Mouse (Mus musculus): ENCODE data around the gene Tctn3. TPM values are rescaled to one million over a fixed set of nuclear protein-coding genes. Genes with fewer than 3 reads are reported as not detected.
"Not testable (repeated sequence)": the region's sequence is repeated elsewhere in the genome, so short reads cannot be mapped to it uniquely, and the experiment has no call there.

Tctn3 gene
- polyA plus RNA-seq, 1 experiment from 2014 or later: 10.3 TPM

DNA sequence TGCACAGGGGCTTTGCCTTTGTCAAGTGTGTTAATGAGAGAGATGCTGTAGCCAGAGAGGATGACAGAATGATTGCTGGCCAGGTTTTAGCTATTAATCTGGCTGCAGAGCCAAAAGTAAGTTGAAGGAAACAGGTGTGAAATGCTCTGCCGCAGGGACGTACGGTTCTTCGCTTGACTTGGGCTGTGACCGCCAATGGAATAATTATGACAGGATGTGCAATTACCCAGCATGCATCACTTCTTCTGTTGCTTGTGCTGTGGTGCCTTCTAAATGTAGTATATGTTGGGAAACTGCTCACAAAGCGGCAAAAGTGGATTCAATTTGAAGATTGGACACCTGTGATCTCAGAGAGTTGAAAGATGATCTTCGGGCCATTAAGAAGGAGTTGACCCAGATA is 4.0 kb upstream of the Tctn3 start:
- H3K9me3 ChIP-seq (replicated peaks; ENCODE audit: control insufficient read depth, low read length): no peaks in the 10 kb centered on the region
- DNase-seq (ENCODE audit: low spot score): no peak
- no peaks in the 10 kb centered on the region for H3K36me3 ChIP-seq (replicated peaks; ENCODE audit: control insufficient read depth, insufficient read depth, low read depth, low read length)
- no peak overlapping the region for H3K27ac ChIP-seq (replicated peaks; ENCODE audit: low read depth, low read length)
- no peak overlapping the region for H3K4me2 ChIP-seq (ENCODE audit: low read depth, low read length)
- ATAC-seq (replicated peaks; ENCODE audit: insufficient number of reproducible peaks, low FRiP score, low TSS enrichment, low read depth): no peak
- no peaks in the 10 kb centered on the region for H3K4me1 ChIP-seq (ENCODE audit: control insufficient read depth, insufficient read depth, low read length)
- no peak overlapping the region for H3K9ac ChIP-seq (replicated peaks; ENCODE audit: low read length)
- H3K4me3 ChIP-seq (ENCODE audit: low read depth, low read length): no peak overlapping the region
- no peaks in the 10 kb centered on the region for H3K27me3 ChIP-seq (ENCODE audit: control insufficient read depth, insufficient read depth, low read length)
- WGBS: 75% methylated on average over 7 of the region's 7 CpGs

DNA sequence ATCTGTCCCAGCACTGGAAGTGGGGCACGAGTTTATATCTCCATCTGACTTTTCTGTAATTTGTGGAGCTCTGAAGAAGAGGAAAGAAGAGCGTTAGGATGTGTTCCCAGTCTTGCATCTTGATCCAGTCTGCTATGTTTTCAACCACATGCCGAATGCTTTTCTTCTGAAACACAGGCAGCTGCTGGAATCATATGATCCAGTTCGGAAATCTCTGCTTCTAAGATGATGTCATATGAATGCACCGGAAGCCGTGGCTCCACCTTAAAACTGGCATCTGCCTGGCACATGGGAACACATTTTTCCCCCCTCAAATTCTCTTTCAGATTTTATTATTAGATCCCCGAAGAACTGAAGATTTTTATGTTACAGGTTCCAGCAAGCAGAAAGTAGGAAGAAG is 2.8 kb upstream of the Tctn3 start:
- H3K4me2 ChIP-seq (ENCODE audit: low read depth, low read length): no peak overlapping the region
- H3K4me3 ChIP-seq (ENCODE audit: low read depth, low read length): no peak overlapping the region
- H3K9me3 ChIP-seq (replicated peaks; ENCODE audit: control insufficient read depth, low read length): no peaks in the 10 kb centered on the region
- no peaks in the 10 kb centered on the region for H3K36me3 ChIP-seq (replicated peaks; ENCODE audit: control insufficient read depth, insufficient read depth, low read depth, low read length)
- H3K9ac ChIP-seq (replicated peaks; ENCODE audit: low read length): no peak overlapping the region
- no peaks in the 10 kb centered on the region for H3K27me3 ChIP-seq (ENCODE audit: control insufficient read depth, insufficient read depth, low read length)
- H3K27ac ChIP-seq (replicated peaks; ENCODE audit: low read depth, low read length): no peak overlapping the region
- DNase-seq (ENCODE audit: low spot score): no peak
- ATAC-seq (replicated peaks; ENCODE audit: insufficient number of reproducible peaks, low FRiP score, low TSS enrichment, low read depth): no peak
- no peaks in the 10 kb centered on the region for H3K4me1 ChIP-seq (ENCODE audit: control insufficient read depth, insufficient read depth, low read length)
- 72% methylated on average over 7 of the region's 7 CpGs for WGBS

DNA sequence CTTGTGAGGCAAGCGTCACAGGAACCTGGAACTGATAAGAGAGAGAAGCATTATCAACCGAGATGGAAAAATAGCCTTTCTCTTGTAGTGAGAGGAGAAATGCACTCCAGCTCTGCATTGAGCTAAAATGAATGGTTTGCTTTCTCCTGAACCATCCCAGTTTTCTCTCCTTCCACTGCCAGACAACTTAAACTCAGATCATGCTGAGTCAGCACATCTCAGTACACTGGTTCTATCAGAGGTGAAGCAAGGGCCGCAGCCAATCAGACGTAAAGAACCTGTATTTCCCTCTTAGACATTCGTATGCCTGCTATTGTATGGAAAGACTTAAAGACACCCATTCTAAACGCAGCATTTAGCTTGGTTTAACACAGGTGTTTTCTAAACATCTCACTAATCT is 4.4 kb downstream of the Tctn3 start:
- Histone ChIP-seq H3K36me3 (replicated peaks; ENCODE audit: control insufficient read depth, insufficient read depth, low read depth, low read length) (no peaks in the 10 kb centered on the region; the same call in none of the 2 replicates), H3K9ac (replicated peaks; ENCODE audit: low read length) (no peak overlapping the region), H3K9me3 (replicated peaks; ENCODE audit: control insufficient read depth, low read length) (no peaks in the 10 kb centered on the region), H3K4me3 (ENCODE audit: low read depth, low read length) (no peak overlapping the region), H3K27ac (replicated peaks; ENCODE audit: low read depth, low read length) (no peak overlapping the region), H3K4me1 (ENCODE audit: control insufficient read depth, insufficient read depth, low read length) (no peaks in the 10 kb centered on the region), H3K4me2 (ENCODE audit: low read depth, low read length) (no peak overlapping the region), H3K27me3 (ENCODE audit: control insufficient read depth, insufficient read depth, low read length) (no peaks in the 10 kb centered on the region)
- no peak for ATAC-seq (replicated peaks; ENCODE audit: insufficient number of reproducible peaks, low FRiP score, low TSS enrichment, low read depth)
- WGBS: 93% methylated on average over 6 of the region's 6 CpGs
- DNase-seq (ENCODE audit: low spot score): no peak

DNA sequence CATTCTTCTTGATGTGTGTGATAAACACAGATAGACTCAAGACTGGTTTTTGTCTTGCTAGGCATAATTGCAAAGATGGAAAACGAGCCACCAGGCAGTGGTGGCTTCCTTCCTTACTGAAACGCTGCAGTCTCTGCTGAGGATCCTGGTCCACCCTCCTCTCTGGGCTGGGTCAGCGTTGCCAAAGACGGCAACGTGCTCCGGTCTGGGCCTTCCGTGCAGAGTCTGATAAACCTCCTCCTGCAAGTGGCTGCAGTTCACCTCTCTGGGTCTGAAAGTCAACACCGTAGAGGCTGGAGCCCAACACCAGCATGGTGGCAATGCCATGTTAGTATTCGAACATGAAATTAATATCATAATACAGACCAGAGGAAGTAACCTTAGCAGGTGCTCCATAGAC is 6.8 kb downstream of the Tctn3 start:
- Histone ChIP-seq H3K27ac (replicated peaks; ENCODE audit: low read depth, low read length) (no peak overlapping the region), H3K9ac (replicated peaks; ENCODE audit: low read length) (no peak overlapping the region), H3K9me3 (replicated peaks; ENCODE audit: control insufficient read depth, low read length) (no peaks in the 10 kb centered on the region), H3K36me3 (replicated peaks; ENCODE audit: control insufficient read depth, insufficient read depth, low read depth, low read length) (no peaks in the 10 kb centered on the region; the same call in none of the 2 replicates), H3K4me1 (ENCODE audit: control insufficient read depth, insufficient read depth, low read length) (no peaks in the 10 kb centered on the region), H3K4me2 (ENCODE audit: low read depth, low read length) (no peak overlapping the region), H3K4me3 (ENCODE audit: low read depth, low read length) (no peak overlapping the region), H3K27me3 (ENCODE audit: control insufficient read depth, insufficient read depth, low read length) (no peaks in the 10 kb centered on the region)
- ATAC-seq (replicated peaks; ENCODE audit: insufficient number of reproducible peaks, low FRiP score, low TSS enrichment, low read depth) (no peak), DNase-seq (ENCODE audit: low spot score) (no peak)
- 94% methylated on average over 9 of the region's 9 CpGs for WGBS

DNA sequence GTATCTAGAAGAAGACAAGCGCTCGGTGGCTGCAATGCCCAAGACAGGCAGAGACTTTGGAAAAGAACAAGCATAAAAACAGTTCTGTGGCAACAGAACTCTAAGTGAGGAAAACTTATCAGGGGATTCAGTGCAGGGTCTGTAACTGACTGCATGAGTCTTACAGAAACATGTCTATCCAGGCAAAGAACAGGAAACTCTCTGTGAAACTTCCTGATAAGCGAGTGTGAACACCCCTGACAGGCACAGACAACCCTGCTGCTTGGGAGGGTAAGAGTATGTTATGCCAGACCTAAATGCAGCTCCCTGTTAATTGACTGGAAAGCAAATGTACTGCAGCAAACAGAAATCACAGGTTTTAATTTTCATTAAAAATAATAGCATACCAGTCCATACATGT is 10.2 kb downstream of the Tctn3 start:
- DNase-seq (ENCODE audit: low spot score): no peak
- no peak for ATAC-seq (replicated peaks; ENCODE audit: insufficient number of reproducible peaks, low FRiP score, low TSS enrichment, low read depth)
- no peaks in the 10 kb centered on the region; the same call in none of the 2 replicates for H3K36me3 ChIP-seq (replicated peaks; ENCODE audit: control insufficient read depth, insufficient read depth, low read depth, low read length)
- H3K9me3 ChIP-seq (replicated peaks; ENCODE audit: control insufficient read depth, low read length): no peaks in the 10 kb centered on the region
- 90% methylated on average over 3 of the region's 3 CpGs for WGBS
- H3K4me1 ChIP-seq (ENCODE audit: control insufficient read depth, insufficient read depth, low read length): no peaks in the 10 kb centered on the region
- H3K9ac ChIP-seq (replicated peaks; ENCODE audit: low read length): no peak overlapping the region
- H3K4me2 ChIP-seq (ENCODE audit: low read depth, low read length): no peak overlapping the region
- H3K27me3 ChIP-seq (ENCODE audit: control insufficient read depth, insufficient read depth, low read length): no peaks in the 10 kb centered on the region
- no peak overlapping the region for H3K4me3 ChIP-seq (ENCODE audit: low read depth, low read length)
- H3K27ac ChIP-seq (replicated peaks; ENCODE audit: low read depth, low read length): no peak overlapping the region

DNA sequence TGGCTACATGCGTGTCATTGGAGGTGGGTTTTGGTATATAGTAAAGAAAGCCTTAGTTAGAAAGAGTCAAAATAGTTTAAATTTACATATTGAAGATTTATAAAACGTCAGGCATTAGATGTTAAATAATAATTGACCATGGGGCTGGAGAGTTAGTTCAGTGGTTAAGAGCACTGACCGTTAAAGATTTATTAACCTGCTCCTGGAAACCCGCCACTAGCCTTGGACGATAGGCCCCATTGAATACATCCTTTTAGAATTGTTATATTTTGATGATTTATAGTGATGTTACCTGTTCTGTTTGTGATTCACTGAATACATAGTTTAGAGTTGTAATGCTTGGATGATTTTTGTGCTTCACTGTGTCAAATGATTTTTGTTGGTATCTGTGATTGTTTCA is 11.2 kb downstream of the Tctn3 start:
- 94% methylated on average over 5 of the region's 5 CpGs for WGBS

DNA sequence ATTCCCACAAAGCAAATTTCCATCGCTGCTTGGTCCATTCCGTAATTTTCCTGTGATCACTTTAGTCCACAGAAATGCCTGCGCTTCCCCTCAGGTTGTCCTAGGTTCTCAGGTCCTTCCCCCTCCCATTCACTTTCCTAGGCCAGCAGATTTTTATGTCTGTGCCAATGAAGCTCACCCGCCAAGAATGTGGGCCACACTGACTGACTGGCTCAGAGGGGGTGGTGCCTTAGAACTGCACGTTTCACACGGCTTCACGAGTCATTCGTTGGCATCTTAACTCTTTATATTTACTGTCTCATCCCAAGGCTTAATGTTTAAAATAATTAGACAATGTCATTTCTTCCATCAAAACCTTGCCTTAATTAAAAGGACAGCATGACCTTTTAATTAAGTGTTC is 16.2 kb downstream of the Tctn3 start:
- Histone ChIP-seq H3K4me2 (ENCODE audit: low read depth, low read length) (no peak overlapping the region), H3K36me3 (replicated peaks; ENCODE audit: control insufficient read depth, insufficient read depth, low read depth, low read length) (no peaks in the 10 kb centered on the region), H3K9ac (replicated peaks; ENCODE audit: low read length) (no peak overlapping the region), H3K4me3 (ENCODE audit: low read depth, low read length) (no peak overlapping the region), H3K27me3 (ENCODE audit: control insufficient read depth, insufficient read depth, low read length) (no peaks in the 10 kb centered on the region), H3K9me3 (replicated peaks; ENCODE audit: control insufficient read depth, low read length) (no peaks in the 10 kb centered on the region), H3K27ac (replicated peaks; ENCODE audit: low read depth, low read length) (no peak overlapping the region), H3K4me1 (ENCODE audit: control insufficient read depth, insufficient read depth, low read length) (no peaks in the 10 kb centered on the region)
- 91% methylated on average over 8 of the region's 8 CpGs for WGBS
- no peak for DNase-seq (ENCODE audit: low spot score)
- ATAC-seq (replicated peaks; ENCODE audit: insufficient number of reproducible peaks, low FRiP score, low TSS enrichment, low read depth): no peak

More for the DNA sequence above, 11.2 kb downstream of the Tctn3 start:
- not testable (repeated sequence) for H3K4me1 ChIP-seq (ENCODE audit: control insufficient read depth, insufficient read depth, low read length); H3K4me3 ChIP-seq (ENCODE audit: low read depth, low read length); ATAC-seq (replicated peaks; ENCODE audit: insufficient number of reproducible peaks, low FRiP score, low TSS enrichment, low read depth); H3K27me3 ChIP-seq (ENCODE audit: control insufficient read depth, insufficient read depth, low read length); H3K27ac ChIP-seq (replicated peaks; ENCODE audit: low read depth, low read length); H3K9me3 ChIP-seq (replicated peaks; ENCODE audit: control insufficient read depth, low read length); H3K4me2 ChIP-seq (ENCODE audit: low read depth, low read length); DNase-seq (ENCODE audit: low spot score); H3K9ac ChIP-seq (replicated peaks; ENCODE audit: low read length); H3K36me3 ChIP-seq (replicated peaks; ENCODE audit: control insufficient read depth, insufficient read depth, low read depth, low read length)

DNA sequence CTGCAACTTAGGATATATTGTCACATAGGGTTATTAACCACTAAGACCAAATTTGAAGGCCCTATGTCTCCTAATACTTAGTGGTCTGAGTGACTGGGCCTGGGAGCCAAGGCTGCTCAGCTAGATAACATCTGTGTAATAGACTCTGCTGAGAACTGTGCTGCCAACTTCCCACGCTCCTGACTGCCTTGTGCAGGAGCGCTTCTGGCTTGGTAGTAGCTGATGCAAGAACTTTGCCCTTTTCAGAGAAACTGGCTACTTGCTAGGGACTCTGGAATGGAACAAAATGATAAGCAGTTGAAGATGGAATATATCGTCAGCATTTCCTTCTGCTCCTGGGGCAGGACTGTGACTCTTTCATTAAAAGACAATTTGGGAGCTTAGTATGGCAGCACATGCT is 16.8 kb downstream of the Tctn3 start:
- no peak overlapping the region for H3K4me2 ChIP-seq (ENCODE audit: low read depth, low read length)

More for the DNA sequence above, 16.8 kb downstream of the Tctn3 start:
- no peaks in the 10 kb centered on the region for H3K27me3 ChIP-seq (ENCODE audit: control insufficient read depth, insufficient read depth, low read length)
- H3K9ac ChIP-seq (replicated peaks; ENCODE audit: low read length): no peak overlapping the region
- no peaks in the 10 kb centered on the region for H3K36me3 ChIP-seq (replicated peaks; ENCODE audit: control insufficient read depth, insufficient read depth, low read depth, low read length)
- no peaks in the 10 kb centered on the region for H3K4me1 ChIP-seq (ENCODE audit: control insufficient read depth, insufficient read depth, low read length)
- H3K4me3 ChIP-seq (ENCODE audit: low read depth, low read length): no peak overlapping the region
- H3K27ac ChIP-seq (replicated peaks; ENCODE audit: low read depth, low read length): no peak overlapping the region
- DNase-seq (ENCODE audit: low spot score) (no peak), ATAC-seq (replicated peaks; ENCODE audit: insufficient number of reproducible peaks, low FRiP score, low TSS enrichment, low read depth) (no peak)
- no peaks in the 10 kb centered on the region for H3K9me3 ChIP-seq (replicated peaks; ENCODE audit: control insufficient read depth, low read length)
- WGBS: 93% methylated on average over 3 of the region's 3 CpGs
